Mouse (Mus musculus): ENCODE data around the gene Thra. TPM values are rescaled to one million over a fixed set of nuclear protein-coding genes. Genes with fewer than 3 reads are reported as not detected.
A peak's percentile ranks its signal among the peaks of the same experiment; 100 is the strongest.

Gene Thra
- 164 and 166 TPM in 2 replicates for polyA plus RNA-seq (2015; fragmentation: Nextera tagmentation; extraction: Ambion mirVana)

- no peaks in the 10 kb centered on the region for H3K27me3 ChIP-seq
- H3K27ac ChIP-seq (replicated peaks), result peak within 1 kb of the TSS; percentile 97
- peak within 1 kb of the TSS; percentile 65 for H3K4me2 ChIP-seq (replicated peaks)
- WGBS, result 0% methylated on average over 22 of the region's 22 CpGs
- no peaks in the 10 kb centered on the region for H3K36me3 ChIP-seq
- H3K9me3 ChIP-seq, result no peaks in the 10 kb centered on the region
- ATAC-seq (replicated peaks), result peak; percentile 33
- H3K4me1 ChIP-seq, result peaks cover 62% of the 10 kb centered on the region
- H3K9ac ChIP-seq (replicated peaks), result peak within 1 kb of the TSS; percentile 99
- peak within 1 kb of the TSS; percentile 65 for H3K4me3 ChIP-seq
Observed at GRCm38 (mm10) chr11:98740393-98741050, at the start of gene Thra. Gene Thra (plus strand): TSS chr11:98740638.

- WGBS, result 79% methylated on average over 13 of the region's 13 CpGs
- Histone ChIP-seq H3K9me3 (no peaks in the 10 kb centered on the region), H3K4me1 (no peaks in the 10 kb centered on the region), H3K4me3 (no peak overlapping the region), H3K36me3 (peaks cover 78% of the 10 kb centered on the region), H3K4me2 (replicated peaks) (no peak overlapping the region), H3K27ac (replicated peaks) (no peak overlapping the region), H3K9ac (replicated peaks) (no peak overlapping the region), H3K27me3 (no peaks in the 10 kb centered on the region)
- no peak for ATAC-seq (replicated peaks)
Observed at GRCm38 (mm10) chr11:98693201-98693600, 47.2 kb upstream of the Thra start.

GRCm38 (mm10) chr11:98693746-98694145 lies 46.7 kb upstream of the Thra start:
- WGBS, result 91% methylated on average over 9 of the region's 9 CpGs
- H3K4me1 ChIP-seq, result no peaks in the 10 kb centered on the region
- ATAC-seq (replicated peaks), result no peak
- no peaks in the 10 kb centered on the region for H3K9me3 ChIP-seq
- peaks cover 74% of the 10 kb centered on the region for H3K36me3 ChIP-seq
- H3K27ac ChIP-seq (replicated peaks), result no peak overlapping the region
- H3K9ac ChIP-seq (replicated peaks), result no peak overlapping the region
- no peak overlapping the region for H3K4me3 ChIP-seq
- H3K4me2 ChIP-seq (replicated peaks), result no peak overlapping the region
- H3K27me3 ChIP-seq, result no peaks in the 10 kb centered on the region

GRCm38 (mm10) chr11:98694301-98694700 lies 46.1 kb upstream of the Thra start:
- Histone ChIP-seq H3K36me3 (peaks cover 72% of the 10 kb centered on the region), H3K4me3 (no peak overlapping the region), H3K9ac (replicated peaks) (no peak overlapping the region), H3K4me2 (replicated peaks) (no peak overlapping the region), H3K4me1 (no peaks in the 10 kb centered on the region), H3K27ac (replicated peaks) (no peak overlapping the region), H3K9me3 (no peaks in the 10 kb centered on the region), H3K27me3 (no peaks in the 10 kb centered on the region)
- ATAC-seq (replicated peaks), result no peak
- WGBS, result 78% methylated on average over 9 of the region's 9 CpGs

GRCm38 (mm10) chr11:98695408-98695807 lies 45.0 kb upstream of the Thra start:
- Histone ChIP-seq H3K27ac (replicated peaks) (no peak overlapping the region), H3K4me1 (no peaks in the 10 kb centered on the region), H3K36me3 (peaks cover 60% of the 10 kb centered on the region), H3K9ac (replicated peaks) (0 out of 2 replicates have a peak overlapping the region, but pooled peaks have one; percentile 18), H3K9me3 (no peaks in the 10 kb centered on the region), H3K4me3 (no peak overlapping the region), H3K27me3 (no peaks in the 10 kb centered on the region), H3K4me2 (replicated peaks) (no peak overlapping the region)
- WGBS, result 66% methylated on average over 14 of the region's 14 CpGs
- no peak for ATAC-seq (replicated peaks)

GRCm38 (mm10) chr11:98696454-98697216 lies 43.8 kb upstream of the Thra start:
- Histone ChIP-seq H3K4me3 (no peak overlapping the region), H3K9me3 (no peaks in the 10 kb centered on the region), H3K4me1 (no peaks in the 10 kb centered on the region), H3K9ac (replicated peaks) (no peak overlapping the region), H3K4me2 (replicated peaks) (no peak overlapping the region), H3K27ac (replicated peaks) (no peak overlapping the region), H3K27me3 (no peaks in the 10 kb centered on the region), H3K36me3 (peaks cover 48% of the 10 kb centered on the region)
- no peak for ATAC-seq (replicated peaks)
- 88% methylated on average over 14 of the region's 14 CpGs for WGBS

- no peaks in the 10 kb centered on the region for H3K9me3 ChIP-seq
- H3K4me3 ChIP-seq, result no peak overlapping the region
- H3K36me3 ChIP-seq, result peaks cover 42% of the 10 kb centered on the region
- 0 out of 2 replicates have a peak, but pooled peaks cover under 1% of the 10 kb centered on the region for H3K4me1 ChIP-seq
- 91% methylated on average over 12 of the region's 12 CpGs for WGBS
- H3K27me3 ChIP-seq, result no peaks in the 10 kb centered on the region
- H3K27ac ChIP-seq (replicated peaks), result no peak overlapping the region
- no peak for ATAC-seq (replicated peaks)
- no peak overlapping the region for H3K4me2 ChIP-seq (replicated peaks)
- H3K9ac ChIP-seq (replicated peaks), result no peak overlapping the region
Observed at GRCm38 (mm10) chr11:98697225-98697624, 43.2 kb upstream of the Thra start.

- no peaks in the 10 kb centered on the region for H3K9me3 ChIP-seq
- ATAC-seq (replicated peaks), result no peak
- H3K36me3 ChIP-seq, result peaks cover 26% of the 10 kb centered on the region
- 85% methylated on average over 16 of the region's 16 CpGs for WGBS
- H3K4me1 ChIP-seq, result 0 out of 2 replicates have a peak, but pooled peaks cover 3% of the 10 kb centered on the region
- H3K4me2 ChIP-seq (replicated peaks), result no peak overlapping the region
- no peak overlapping the region for H3K9ac ChIP-seq (replicated peaks)
- no peak overlapping the region for H3K4me3 ChIP-seq
- no peak overlapping the region for H3K27ac ChIP-seq (replicated peaks)
- H3K27me3 ChIP-seq, result no peaks in the 10 kb centered on the region
Observed at GRCm38 (mm10) chr11:98698849-98699640, 41.4 kb upstream of the Thra start.

- Histone ChIP-seq H3K4me1 (0 out of 2 replicates have a peak, but pooled peaks cover 3% of the 10 kb centered on the region), H3K4me2 (replicated peaks) (no peak overlapping the region), H3K36me3 (peaks cover 26% of the 10 kb centered on the region; the same call in 1 of the 2 replicates), H3K4me3 (no peak overlapping the region), H3K27ac (replicated peaks) (no peak overlapping the region), H3K9me3 (no peaks in the 10 kb centered on the region), H3K9ac (replicated peaks) (no peak overlapping the region), H3K27me3 (no peaks in the 10 kb centered on the region)
- ATAC-seq (replicated peaks), result peak; percentile 44; the same call in 1 of the 2 replicates
- WGBS, result 34% methylated on average over 4 of the region's 4 CpGs
Observed at GRCm38 (mm10) chr11:98699911-98700310, 40.5 kb upstream of the Thra start.

GRCm38 (mm10) chr11:98701213-98701670 lies 39.2 kb upstream of the Thra start, which contains the start of gene Csf3:
Gene Csf3 (plus strand): TSS chr11:98701263.
- Histone ChIP-seq H3K27ac (replicated peaks) (no peak within 1 kb of the TSS), H3K36me3 (peaks cover 27% of the 10 kb centered on the region), H3K4me3 (no peak within 1 kb of the TSS), H3K9ac (replicated peaks) (no peak within 1 kb of the TSS), H3K9me3 (no peaks in the 10 kb centered on the region), H3K27me3 (no peaks in the 10 kb centered on the region), H3K4me2 (replicated peaks) (no peak within 1 kb of the TSS), H3K4me1 (0 out of 2 replicates have a peak, but pooled peaks cover 3% of the 10 kb centered on the region)
- ATAC-seq (replicated peaks), result no peak
- 33% methylated on average over 10 of the region's 10 CpGs for WGBS

GRCm38 (mm10) chr11:98702323-98702722 lies 38.1 kb upstream of the Thra start:
- 70% methylated on average over 5 of the region's 5 CpGs for WGBS

More at GRCm38 (mm10) chr11:98702323-98702722, 38.1 kb upstream of the Thra start:
- Histone ChIP-seq H3K27ac (replicated peaks) (no peak overlapping the region), H3K4me3 (no peak overlapping the region), H3K9ac (replicated peaks) (no peak overlapping the region), H3K9me3 (no peaks in the 10 kb centered on the region), H3K27me3 (no peaks in the 10 kb centered on the region), H3K4me2 (replicated peaks) (no peak overlapping the region), H3K4me1 (0 out of 2 replicates have a peak, but pooled peaks cover 3% of the 10 kb centered on the region), H3K36me3 (peaks cover 33% of the 10 kb centered on the region)
- no peak for ATAC-seq (replicated peaks)
